Mouse (Mus musculus) bone marrow, adult 2 months (tissue): Measurements from ENCODE around the gene Pgm1.

Experiments
- CTCF ChIP-seq: fragments of 200-500 bp; IDR thresholded peaks from 2 replicates; pipeline ENCODE4 v1.5.1; 2011; ENCODE audit warnings: low read length, control low read depth; ENCODE audit not compliant: control insufficient read depth, insufficient read depth
- POLR2A ChIP-seq: fragments of 200-500 bp; IDR thresholded peaks from 2 replicates; pipeline ENCODE4 v1.6.1; 2011; ENCODE audit warnings: low read depth, mild to moderate bottlenecking, control low read depth, low read length, borderline replicate concordance; ENCODE audit not compliant: control insufficient read depth

- TF ChIP-seq POLR2A (no peak), CTCF (no peak)
Measured at GRCm38 (mm10) chr4:99882405-99882804, 46.8 kb upstream of the Pgm1 start.
